Mouse (Mus musculus): ENCODE measurements around the gene Ndufs3.

DNA sequence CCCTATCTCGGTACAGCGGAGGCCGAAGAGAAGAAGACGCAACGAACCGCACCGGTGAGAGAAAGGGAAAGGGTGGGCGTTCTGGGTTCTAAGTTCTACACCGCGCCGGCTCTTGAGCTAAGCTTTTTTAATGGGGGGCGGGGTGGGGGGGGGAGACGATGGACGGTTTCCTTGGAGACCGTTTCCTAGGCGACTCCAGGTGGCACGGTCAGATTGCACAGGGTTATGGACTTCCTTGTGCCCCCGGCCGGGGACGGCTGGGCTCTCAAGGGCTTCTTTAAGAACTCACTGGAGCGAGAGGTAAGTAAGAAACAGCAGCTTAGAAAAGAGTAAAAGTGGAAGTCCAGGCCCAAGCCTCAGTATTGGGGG is 213 bp upstream of the Ndufs3 start:
- TF ChIP-seq CTCF (IDR thresholded peaks at IDR 0.05 in 2 of 3, conservative IDR thresholded peaks at IDR 0.05 in 1 of 3; ENCODE audit: control insufficient read depth in 1 of 3, insufficient read depth in 1 of 3, low read depth in 2 of 3, low read length in 3 of 3, poor library complexity in 1 of 3, severe bottlenecking in 1 of 3) (no peak), POLR2A (IDR thresholded peaks at IDR 0.05; ENCODE audit: control insufficient read depth in 1 of 2, insufficient read depth in 1 of 2, low read depth in 1 of 2, low read length in 2 of 2, poor library complexity in 1 of 2) (no peak)
